Mouse (Mus musculus): ENCODE measurements around the gene Zp3. TPM values are rescaled to one million over a fixed set of nuclear protein-coding genes. Genes with fewer than 3 reads are reported as not detected.

Gene Zp3
- total RNA-seq, 2 experiments from 2014 or later: not detected

- DNase-seq (ENCODE audit: low spot score in 2 of 2): no peak
Measured at GRCm38 (mm10) chr5:136001222-136001621, 21.3 kb downstream of the Zp3 start.

DNA sequence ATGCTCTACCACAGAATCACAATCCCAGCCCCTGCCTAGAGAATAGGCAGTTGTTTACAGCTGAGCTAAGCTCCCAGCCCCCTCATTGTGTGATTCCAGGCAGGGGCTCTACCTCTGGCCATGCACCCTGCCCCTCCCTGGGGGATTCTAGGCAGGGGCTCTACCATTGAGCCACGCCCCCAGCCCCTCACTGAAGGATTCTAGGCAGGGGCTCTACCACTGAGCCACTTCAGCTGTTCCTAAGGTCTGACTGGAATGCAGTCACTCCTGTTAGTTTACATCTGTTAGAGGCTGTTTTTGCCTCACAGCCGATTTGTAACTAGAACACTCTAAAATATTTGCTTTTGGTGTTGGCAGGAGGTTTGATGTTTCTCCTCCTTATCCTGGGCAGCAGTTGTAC lies 22.4 kb downstream of the Zp3 start:
- no peak for DNase-seq (ENCODE audit: low spot score in 2 of 2)

- no peak for DNase-seq (ENCODE audit: low spot score in 2 of 2)
Measured at GRCm38 (mm10) chr5:136002751-136003151, 22.9 kb downstream of the Zp3 start.

- no peak for DNase-seq (ENCODE audit: low spot score in 2 of 2)
Measured at GRCm38 (mm10) chr5:136004537-136004936, 24.6 kb downstream of the Zp3 start.

GRCm38 (mm10) chr5:136007745-136008144 lies 27.8 kb downstream of the Zp3 start:
- no peak for DNase-seq (ENCODE audit: low spot score in 2 of 2)

DNA sequence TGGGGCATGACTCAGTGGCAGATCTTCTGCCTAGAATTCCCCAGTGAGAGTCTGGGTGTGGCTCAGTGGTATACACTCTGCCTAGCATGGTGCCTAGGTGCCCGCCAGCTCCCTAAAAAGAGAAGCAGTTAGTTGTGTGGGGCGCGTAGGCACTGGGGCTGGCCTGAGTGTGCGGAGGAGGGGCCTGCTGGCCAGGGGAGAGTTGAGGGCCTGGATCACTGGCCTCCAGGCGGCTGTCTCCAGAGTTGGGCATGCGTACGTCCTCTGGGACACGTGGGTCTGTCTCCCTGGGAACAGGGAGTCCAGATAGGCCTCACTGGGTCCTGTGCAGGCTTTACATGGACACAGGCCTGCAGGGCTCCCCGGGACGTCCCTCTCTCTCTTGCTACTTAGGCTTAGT lies 35.0 kb downstream of the Zp3 start:
- DNase-seq (ENCODE audit: low spot score in 2 of 2): no peak

- no peak for DNase-seq (ENCODE audit: low spot score in 2 of 2)
Measured at GRCm38 (mm10) chr5:136015586-136015985, 35.7 kb downstream of the Zp3 start.

DNA sequence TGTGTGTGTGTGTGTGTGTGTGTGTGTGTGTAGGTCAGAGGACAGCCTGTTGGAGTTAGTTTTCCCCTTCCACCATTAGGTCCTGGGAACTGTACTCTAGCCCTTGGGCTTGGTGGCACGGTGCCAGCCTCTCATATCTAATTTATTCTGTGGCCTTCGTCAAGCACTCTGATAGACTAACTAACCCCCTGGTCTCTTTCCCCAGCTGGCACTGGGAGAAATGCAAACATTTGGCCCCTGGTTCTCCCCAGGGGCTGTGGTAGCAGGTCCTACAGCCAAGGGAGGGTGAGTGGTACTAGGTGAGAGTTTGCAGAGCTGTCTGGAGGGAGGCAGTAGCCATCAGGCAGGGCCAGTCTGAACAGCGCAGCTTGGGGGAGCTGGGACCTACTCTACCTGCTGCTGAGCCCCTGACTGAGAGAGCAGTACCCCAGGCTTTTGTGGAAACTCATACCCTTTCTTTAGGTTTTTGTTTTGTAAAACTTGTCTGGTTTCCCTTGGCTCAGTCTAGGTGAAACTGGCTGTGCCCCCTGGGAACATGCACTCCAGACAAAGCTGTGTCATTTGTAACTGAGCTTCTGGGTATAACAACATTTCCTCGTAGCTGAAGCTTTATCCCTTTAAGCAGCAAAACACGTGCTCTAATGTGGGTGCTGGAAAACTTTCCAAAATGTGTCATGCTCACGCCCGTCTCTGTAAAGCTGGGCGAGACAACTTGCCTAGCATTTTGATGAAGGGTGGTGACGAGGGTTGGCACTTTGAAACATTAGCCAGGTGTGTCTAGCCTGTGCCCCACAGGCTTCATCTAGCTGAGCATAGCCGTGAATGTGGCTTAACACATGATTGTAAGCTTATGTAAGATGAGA lies 36.3 kb downstream of the Zp3 start:
- DNase-seq (ENCODE audit: low spot score in 2 of 2): peak in 1 of 2 experiments; percentile 36

DNA sequence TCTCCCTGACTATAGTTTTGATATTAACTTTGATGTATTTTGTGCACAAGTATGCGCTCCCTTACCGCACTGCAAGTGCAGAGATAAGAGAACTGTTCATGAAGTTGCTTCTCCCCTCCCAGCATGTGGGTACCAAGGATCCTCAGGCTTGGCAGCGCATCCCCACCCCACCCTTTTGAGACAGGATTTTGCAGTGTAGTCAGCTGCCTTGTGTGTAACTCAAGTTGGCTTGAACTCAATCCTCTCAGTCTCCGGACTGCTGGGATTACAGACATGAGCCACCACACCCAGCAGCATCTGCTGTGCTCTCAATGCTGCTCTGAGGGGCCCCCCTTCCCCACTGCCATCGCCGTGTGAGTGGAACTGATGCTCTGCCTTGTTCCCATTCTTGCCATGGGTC lies 37.4 kb downstream of the Zp3 start:
- DNase-seq (ENCODE audit: low spot score in 2 of 2): no peak

GRCm38 (mm10) chr5:136018726-136019125 lies 38.8 kb downstream of the Zp3 start:
- no peak for DNase-seq (ENCODE audit: low spot score in 2 of 2)

DNA sequence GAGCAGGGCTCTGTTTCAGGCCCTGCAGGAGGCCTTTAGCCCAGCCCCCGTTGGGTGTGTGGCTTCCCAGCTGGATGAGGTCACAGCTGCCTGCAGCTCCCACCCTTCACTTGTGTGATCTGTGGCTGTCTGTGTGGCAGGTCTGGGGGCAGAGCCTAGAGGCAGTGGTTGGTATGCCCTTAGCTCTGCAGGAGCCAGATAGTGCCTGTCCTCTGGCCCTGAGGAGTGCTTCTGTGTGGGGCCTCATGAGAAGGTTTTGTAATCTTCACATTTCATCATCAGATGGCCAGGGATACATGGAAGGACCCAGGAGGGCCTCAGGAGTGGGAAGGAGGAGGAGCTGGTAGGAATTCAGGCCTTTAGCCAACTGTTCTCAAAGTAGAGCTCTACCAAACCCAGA lies 40.0 kb downstream of the Zp3 start:
- no peak for DNase-seq (ENCODE audit: low spot score in 2 of 2)

GRCm38 (mm10) chr5:136025712-136026111 lies 45.8 kb downstream of the Zp3 start:
- DNase-seq (ENCODE audit: low spot score in 2 of 2): no peak

DNA sequence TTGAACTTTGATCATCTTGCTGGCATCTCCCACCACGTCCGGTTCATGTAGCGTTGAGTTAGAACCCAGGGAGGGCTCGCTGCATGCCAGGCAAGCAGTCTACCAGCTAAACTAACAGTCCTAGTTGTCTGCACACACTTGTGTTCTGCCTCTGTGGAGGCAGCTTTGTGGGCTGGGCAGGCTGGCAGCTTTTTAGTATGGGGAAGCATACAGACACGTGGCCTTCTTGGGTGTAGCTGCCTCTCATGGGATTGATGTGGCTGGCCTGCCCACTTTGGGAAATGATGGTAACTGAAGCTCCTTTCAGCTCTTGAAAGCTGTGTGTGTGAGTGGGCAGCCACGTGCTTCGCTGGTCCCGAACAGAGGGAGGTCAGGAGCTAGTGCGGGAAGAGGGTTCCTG lies 47.0 kb downstream of the Zp3 start:
- peak; percentile 35 to 47 for DNase-seq (ENCODE audit: low spot score in 2 of 2)

DNA sequence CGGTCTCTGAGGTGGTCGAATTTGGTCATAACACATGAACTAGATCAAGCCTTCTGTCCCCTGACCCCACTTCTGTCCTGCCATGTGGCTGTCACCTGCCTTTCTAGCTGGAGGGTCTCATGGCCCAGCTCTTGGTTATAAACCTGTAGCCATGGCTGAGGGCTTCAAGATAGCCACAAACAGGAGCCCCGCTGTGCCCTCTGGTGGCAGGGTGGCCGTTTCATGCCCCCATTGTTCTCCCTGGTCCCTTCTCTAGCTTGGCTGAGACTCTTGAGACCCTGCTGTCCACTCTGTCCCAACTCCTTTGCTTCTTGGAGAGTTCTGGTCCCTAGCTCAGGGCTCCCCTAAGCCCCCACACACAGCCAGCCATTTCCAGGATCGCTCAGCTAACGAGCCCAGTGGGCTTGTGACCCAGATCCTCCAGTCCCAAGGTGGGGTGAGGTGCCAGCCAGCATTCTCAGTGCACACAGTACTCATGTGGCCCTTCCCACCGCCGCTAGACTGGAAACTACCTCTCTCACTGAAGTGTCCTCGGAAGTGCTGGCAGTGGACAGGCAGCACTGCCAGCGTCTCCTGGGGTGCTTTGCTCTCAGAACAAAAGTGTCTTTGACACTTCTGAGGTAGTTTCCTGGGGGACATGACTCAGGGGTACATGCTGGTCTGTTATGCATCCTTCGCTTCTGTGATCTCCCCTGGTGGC lies 47.9 kb downstream of the Zp3 start:
- no peak for DNase-seq (ENCODE audit: low spot score in 2 of 2)

GRCm38 (mm10) chr5:136034868-136035267 lies 55.0 kb downstream of the Zp3 start:
- DNase-seq (ENCODE audit: low spot score in 2 of 2): no peak

- DNase-seq (ENCODE audit: low spot score in 2 of 2): no peak
Measured at GRCm38 (mm10) chr5:136035285-136035684, 55.4 kb downstream of the Zp3 start.

DNA sequence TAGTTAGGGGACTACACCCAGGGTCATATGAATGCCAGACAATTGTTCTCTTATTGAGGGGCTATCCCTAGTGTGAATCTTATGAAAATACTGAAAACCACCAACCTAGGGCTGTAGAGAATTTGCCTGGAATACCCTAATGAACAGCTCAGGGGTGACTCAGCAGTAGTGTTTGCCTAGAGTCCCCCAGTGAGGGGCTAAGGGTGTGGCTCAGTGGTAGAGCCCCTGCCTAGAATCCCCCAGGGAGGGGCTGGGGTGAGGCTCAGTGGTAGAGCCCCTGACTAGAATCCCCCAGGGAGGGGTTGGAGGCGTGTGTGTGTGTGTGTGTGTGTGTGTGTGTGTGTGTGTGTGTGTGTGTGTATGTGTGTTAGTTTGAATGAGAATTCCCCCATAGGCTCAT lies 56.8 kb downstream of the Zp3 start:
- DNase-seq (ENCODE audit: low spot score in 2 of 2): no peak

Other genes with a start within 250 kb of the Zp3 start
- gene Tmem120a, start 235.7 kb upstream of the Zp3 start, total RNA-seq (2021): 10 to 100 TPM; 16.0 to 18.1 TPM
- gene Styxl1, start 201.7 kb upstream of the Zp3 start, total RNA-seq (2021): not detected
- gene Mdh2, start 201.6 kb upstream of the Zp3 start, total RNA-seq (2021): 100 to 1,000 TPM; 398 to 413 TPM
- gene Srrm3, start 173.2 kb upstream of the Zp3 start, total RNA-seq (2021): 10 to 100 TPM; 75.2 to 77.7 TPM
- 10 to 100 TPM; 16.7 to 22.4 TPM for gene Hspb1, start 92.2 kb upstream of the Zp3 start, total RNA-seq (2021)
- gene Ywhag, start 45.5 kb upstream of the Zp3 start, total RNA-seq (2021): 1,000 to 10,000 TPM; 1,236 to 1,273 TPM
- gene Ssc4d, start 5.6 kb upstream of the Zp3 start, total RNA-seq (2021): 1 to 10 TPM; 1.1 to 1.4 TPM
- 1 to 10 TPM; 8.8 to 9.2 TPM for gene Dtx2, start 14.7 kb downstream of the Zp3 start, total RNA-seq (2021)
- gene Upk3b, start 58.4 kb downstream of the Zp3 start, total RNA-seq (2021): not detected
- gene Upk3bl, start 74.4 kb downstream of the Zp3 start, total RNA-seq (2021): under 1 TPM in 1 of 2 experiments, not detected in 1; 0.52 TPM
- 1 to 10 TPM; 3.3 to 3.8 TPM for gene Rasa4, start 103.8 kb downstream of the Zp3 start, total RNA-seq (2021)
- 10 to 100 TPM; 77.4 to 79.3 TPM for gene Polr2j, start 136.5 kb downstream of the Zp3 start, total RNA-seq (2021)
- 10 to 100 TPM; 14.6 to 14.9 TPM for gene Lrwd1, start 156.0 kb downstream of the Zp3 start, total RNA-seq (2021)
- 10 to 100 TPM; 11.0 to 11.4 TPM for gene Alkbh4, start 156.0 kb downstream of the Zp3 start, total RNA-seq (2021)
- 100 to 1,000 TPM; 121 to 132 TPM for gene Orai2, start 190.6 kb downstream of the Zp3 start, total RNA-seq (2021)
- 10 to 100 TPM; 38.4 to 45.9 TPM for gene Prkrip1, start 218.9 kb downstream of the Zp3 start, total RNA-seq (2021)